Mouse (Mus musculus) embryonic facial prominence, embryonic 10.5 days (tissue): Measurements from ENCODE around the gene Hif1an. TPM values are rescaled to one million over a fixed set of nuclear protein-coding genes. Genes with fewer than 3 reads are reported as not detected.

Source experiments
- DNase-seq: peaks from one replicate; pipeline ENCODE4 v3.0.0-alpha.2; 2017; ENCODE audit warnings: low spot score
- H3K27ac ChIP-seq: fragments of 300-500 bp; sonication (generic); replicated peaks from 2 replicates; pipeline ENCODE4 v1.5.1; 2016; ENCODE audit warnings: mild to moderate bottlenecking
- H3K27me3 ChIP-seq: fragments of 300-500 bp; sonication (generic); replicated peaks from 2 replicates; pipeline ENCODE4 v1.6.1; 2016; ENCODE audit warnings: low read depth, mild to moderate bottlenecking; ENCODE audit not compliant: poor library complexity, severe bottlenecking
- H3K36me3 ChIP-seq: fragments of 300-500 bp; sonication (generic); replicated peaks from 2 replicates; pipeline ENCODE4 v1.6.1; 2016; ENCODE audit warnings: mild to moderate bottlenecking, moderate library complexity
- H3K4me1 ChIP-seq: fragments of 300-500 bp; sonication (generic); 2 replicates; pipeline ENCODE4 v1.6.1; 2016
- H3K4me3 ChIP-seq: fragments of 300-500 bp; sonication (generic); 2 replicates; pipeline ENCODE4 v1.5.1; 2016; ENCODE audit warnings: mild to moderate bottlenecking, moderate library complexity
- H3K9me3 ChIP-seq: fragments of 300-500 bp; sonication (generic); 2 replicates; pipeline ENCODE4 v1.6.1; 2016; ENCODE audit warnings: mild to moderate bottlenecking
- WGBS: fragments of 180-500 bp; shearing (Covaris S2); methylation state at CpG from one replicate; pipeline ENCODE4 v1.1.7; 2016; 5-methylcytosine and 5-hydroxymethylcytosine counted together
- polyA plus RNA-seq: library from polyadenylated mRNA; unstranded; fragments of >200 nt; fragmentation: Nextera tagmentation; extraction: Ambion mirVana; gene quantifications from 2 replicates; pipeline ENCODE4 v1.2.1, GENCODE M21; 2016

The Hif1an gene
- polyA plus RNA-seq: 48.7 and 52.2 TPM in 2 replicates

- H3K9me3 ChIP-seq: no peaks in the 10 kb centered on the region
- WGBS: under 1% methylated on average over 33 of the region's 33 CpGs
- peak within 1 kb of the TSS; percentile 96 for H3K27ac ChIP-seq
- H3K4me1 ChIP-seq: peaks cover 18% of the 10 kb centered on the region
- peak within 1 kb of the TSS; percentile 84 for H3K4me3 ChIP-seq
- peaks cover 38% of the 10 kb centered on the region for H3K36me3 ChIP-seq
- peaks cover 5% of the 10 kb centered on the region for H3K27me3 ChIP-seq
- DNase-seq: peak; percentile 94
Measured at GRCm38 (mm10) chr19:44562652-44563206, at the start of gene Hif1an. Gene Hif1an (plus strand): TSS chr19:44562850.

GRCm38 (mm10) chr19:44513054-44513833 is 49.4 kb upstream of the Hif1an start:
- Histone ChIP-seq H3K9me3 (no peaks in the 10 kb centered on the region), H3K36me3 (no peaks in the 10 kb centered on the region), H3K27me3 (peaks cover 100% of the 10 kb centered on the region), H3K4me1 (peaks cover 63% of the 10 kb centered on the region), H3K4me3 (no peak overlapping the region), H3K27ac (no peak overlapping the region)
- WGBS: 5% methylated on average over 11 of the region's 11 CpGs
- peak; percentile 47 for DNase-seq

GRCm38 (mm10) chr19:44513921-44514482 is 48.6 kb upstream of the Hif1an start:
- no peak overlapping the region; the same call in 1 of the 2 replicates for H3K4me3 ChIP-seq
- H3K27ac ChIP-seq: no peak overlapping the region
- no peaks in the 10 kb centered on the region for H3K36me3 ChIP-seq
- WGBS: 13% methylated on average over 7 of the region's 7 CpGs
- H3K4me1 ChIP-seq: peaks cover 64% of the 10 kb centered on the region
- no peaks in the 10 kb centered on the region for H3K9me3 ChIP-seq
- no peak for DNase-seq
- H3K27me3 ChIP-seq: peaks cover 100% of the 10 kb centered on the region

- H3K4me3 ChIP-seq: no peak overlapping the region; the same call in 1 of the 2 replicates
- peak; percentile 57 for DNase-seq
- WGBS: 6% methylated on average over 14 of the region's 14 CpGs
- peaks cover 66% of the 10 kb centered on the region for H3K4me1 ChIP-seq
- no peaks in the 10 kb centered on the region for H3K9me3 ChIP-seq
- H3K27me3 ChIP-seq: peaks cover 100% of the 10 kb centered on the region
- H3K27ac ChIP-seq: no peak overlapping the region
- H3K36me3 ChIP-seq: no peaks in the 10 kb centered on the region
Measured at GRCm38 (mm10) chr19:44514521-44515451, 47.9 kb upstream of the Hif1an start.

- Histone ChIP-seq H3K4me3 (no peak overlapping the region), H3K27ac (no peak overlapping the region), H3K27me3 (peaks cover 100% of the 10 kb centered on the region), H3K36me3 (no peaks in the 10 kb centered on the region), H3K4me1 (peaks cover 56% of the 10 kb centered on the region), H3K9me3 (no peaks in the 10 kb centered on the region)
- 33% methylated on average over 6 of the region's 6 CpGs for WGBS
- DNase-seq: no peak
Measured at GRCm38 (mm10) chr19:44515769-44516168, 46.9 kb upstream of the Hif1an start.

- H3K27ac ChIP-seq: no peak overlapping the region
- 46% methylated on average over 12 of the region's 12 CpGs for WGBS
- peaks cover 34% of the 10 kb centered on the region for H3K4me1 ChIP-seq
- no peak for DNase-seq
- no peaks in the 10 kb centered on the region for H3K36me3 ChIP-seq
- peaks cover 96% of the 10 kb centered on the region for H3K27me3 ChIP-seq
- H3K4me3 ChIP-seq: no peak overlapping the region
- H3K9me3 ChIP-seq: no peaks in the 10 kb centered on the region
Measured at GRCm38 (mm10) chr19:44517996-44518768, 44.5 kb upstream of the Hif1an start.

GRCm38 (mm10) chr19:44519152-44519551 is 43.5 kb upstream of the Hif1an start:
- no peak overlapping the region for H3K27ac ChIP-seq
- H3K27me3 ChIP-seq: peaks cover 96% of the 10 kb centered on the region
- H3K4me3 ChIP-seq: no peak overlapping the region
- no peaks in the 10 kb centered on the region for H3K36me3 ChIP-seq
- 30% methylated on average over 7 of the region's 7 CpGs for WGBS
- DNase-seq: peak; percentile 33
- no peaks in the 10 kb centered on the region for H3K9me3 ChIP-seq
- peaks cover 25% of the 10 kb centered on the region for H3K4me1 ChIP-seq

GRCm38 (mm10) chr19:44525551-44526205 is 37.0 kb upstream of the Hif1an start:
- H3K27ac ChIP-seq: no peak overlapping the region
- no peaks in the 10 kb centered on the region for H3K36me3 ChIP-seq
- H3K4me3 ChIP-seq: no peak overlapping the region
- H3K27me3 ChIP-seq: peaks cover 73% of the 10 kb centered on the region
- no peaks in the 10 kb centered on the region for H3K4me1 ChIP-seq
- no peaks in the 10 kb centered on the region for H3K9me3 ChIP-seq
- WGBS: 87% methylated on average over 9 of the region's 9 CpGs
- DNase-seq: no peak

- H3K4me1 ChIP-seq: no peaks in the 10 kb centered on the region
- H3K27ac ChIP-seq: no peak overlapping the region
- H3K9me3 ChIP-seq: no peaks in the 10 kb centered on the region
- DNase-seq: no peak
- peaks cover 66% of the 10 kb centered on the region for H3K27me3 ChIP-seq
- 86% methylated on average over 6 of the region's 6 CpGs for WGBS
- no peaks in the 10 kb centered on the region for H3K36me3 ChIP-seq
- H3K4me3 ChIP-seq: no peak overlapping the region
Measured at GRCm38 (mm10) chr19:44530018-44530417, 32.6 kb upstream of the Hif1an start.

GRCm38 (mm10) chr19:44535376-44535775 is 27.3 kb upstream of the Hif1an start:
- Histone ChIP-seq H3K9me3 (0 out of 2 replicates have a peak, but pooled peaks cover 4% of the 10 kb centered on the region), H3K4me3 (no peak overlapping the region), H3K27me3 (peaks cover 35% of the 10 kb centered on the region), H3K36me3 (no peaks in the 10 kb centered on the region), H3K27ac (no peak overlapping the region), H3K4me1 (no peaks in the 10 kb centered on the region)
- 34% methylated on average over 3 of the region's 3 CpGs for WGBS
- no peak for DNase-seq

GRCm38 (mm10) chr19:44537416-44537815 is 25.2 kb upstream of the Hif1an start:
- H3K4me3 ChIP-seq: no peak overlapping the region
- no peaks in the 10 kb centered on the region for H3K36me3 ChIP-seq
- DNase-seq: no peak
- peaks cover 14% of the 10 kb centered on the region for H3K27me3 ChIP-seq
- H3K27ac ChIP-seq: no peak overlapping the region
- peaks cover 9% of the 10 kb centered on the region; the same call in 1 of the 2 replicates for H3K9me3 ChIP-seq
- H3K4me1 ChIP-seq: no peaks in the 10 kb centered on the region
- 83% methylated on average over 8 of the region's 8 CpGs for whole genome bisulfite sequencing
